Mouse (Mus musculus) heart, adult 8-10 months (tissue): ENCODE data around the gene Cst3. TPM values are rescaled to one million over a fixed set of nuclear protein-coding genes. Genes with fewer than 3 reads are reported as not detected.
A peak's percentile ranks its signal among the peaks of the same experiment; 100 is the strongest.

Source experiments
- DNase-seq: peaks from one replicate; pipeline ENCODE4 v3.0.0; 2022; ENCODE audit warnings: low spot score
- total RNA-seq, 4 experiments: library from RNA; stranded (reverse); gene quantifications; 2 replicates each; pipeline ENCODE4 v1.2.4; 2022

The Cst3 gene
- 1,000 to 10,000 TPM in 1 of 4 experiments, 100 to 1,000 TPM in 3; 949 to 1,042 (median 983) TPM for total RNA-seq

- DNase-seq: peak; percentile 98
Observed at GRCm38 (mm10) chr2:148875335-148875811, at the start of gene Cst3. Gene Cst3 (minus strand): TSS chr2:148875692.

GRCm38 (mm10) chr2:148902286-148902685 is 26.8 kb upstream of the Cst3 start:
- peak; percentile 67 for DNase-seq

- no peak for DNase-seq
Observed at GRCm38 (mm10) chr2:148900305-148900704, 24.8 kb upstream of the Cst3 start.

- DNase-seq: no peak
Observed at GRCm38 (mm10) chr2:148896219-148896618, 20.7 kb upstream of the Cst3 start.

- DNase-seq: no peak
Observed at GRCm38 (mm10) chr2:148893107-148893506, 17.6 kb upstream of the Cst3 start.

GRCm38 (mm10) chr2:148890021-148890851 is 14.7 kb upstream of the Cst3 start:
- peak; percentile 57 for DNase-seq

GRCm38 (mm10) chr2:148889331-148890010 is 14.0 kb upstream of the Cst3 start:
- no peak for DNase-seq

- DNase-seq: no peak
Observed at GRCm38 (mm10) chr2:148888872-148889271, 13.4 kb upstream of the Cst3 start.

- DNase-seq: no peak
Observed at GRCm38 (mm10) chr2:148884738-148885137, 9.2 kb upstream of the Cst3 start.

- DNase-seq: peak; percentile 74
Observed at GRCm38 (mm10) chr2:148879199-148879598, 3.7 kb upstream of the Cst3 start.

- DNase-seq: no peak
Observed at GRCm38 (mm10) chr2:148878641-148879130, 3.2 kb upstream of the Cst3 start.

- peak; percentile 77 for DNase-seq
Observed at GRCm38 (mm10) chr2:148877016-148877770, 1.7 kb upstream of the Cst3 start.

GRCm38 (mm10) chr2:148874617-148875334 is 716 bp downstream of the Cst3 start:
- DNase-seq: peak; percentile 62

GRCm38 (mm10) chr2:148874224-148874616 is 1.3 kb downstream of the Cst3 start:
- DNase-seq: no peak

GRCm38 (mm10) chr2:148872860-148873259 is 2.6 kb downstream of the Cst3 start:
- no peak for DNase-seq

GRCm38 (mm10) chr2:148870526-148870925 is 5.0 kb downstream of the Cst3 start:
- DNase-seq: no peak

- no peak for DNase-seq
Observed at GRCm38 (mm10) chr2:148868959-148869358, 6.5 kb downstream of the Cst3 start.

- DNase-seq: no peak
Observed at GRCm38 (mm10) chr2:148864966-148865365, 10.5 kb downstream of the Cst3 start, which contains the start of gene 9230104L09Rik. Gene 9230104L09Rik (minus strand): TSS chr2:148865038.

- DNase-seq: peak; percentile 64
Observed at GRCm38 (mm10) chr2:148861693-148862092, 13.8 kb downstream of the Cst3 start.

GRCm38 (mm10) chr2:148860993-148861392 is 14.5 kb downstream of the Cst3 start:
- no peak for DNase-seq

- no peak for DNase-seq
Observed at GRCm38 (mm10) chr2:148857506-148857905, 18.0 kb downstream of the Cst3 start.
